Mouse (Mus musculus): ENCODE data around the gene Hras.

The Hras gene

DNA sequence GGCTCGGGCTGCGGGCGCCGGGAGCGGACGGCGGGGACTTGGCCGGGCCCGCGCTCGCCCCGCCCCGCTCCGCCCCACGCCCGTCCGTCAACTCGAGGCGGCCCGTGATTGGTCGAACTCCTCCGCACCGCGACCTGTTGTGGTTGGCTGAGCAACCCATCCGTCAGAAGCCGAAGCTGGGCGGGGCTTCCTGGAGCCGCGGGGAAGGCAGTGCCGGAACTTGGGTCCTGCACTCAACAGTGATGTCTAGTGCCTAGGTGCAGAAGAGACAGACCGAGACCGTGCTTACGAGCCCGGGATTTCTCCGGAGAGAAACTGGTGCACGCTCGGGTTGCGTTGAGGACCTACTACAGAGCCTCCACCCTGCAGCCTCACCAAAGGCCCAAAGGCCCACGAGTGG, at the start of gene Hras, which contains the start of gene Lrrc56:
Hras (minus strand) TSS at position 58 of the 400 bp plus-strand sequence.
Lrrc56 (plus strand) TSS at position 210 of the 400 bp plus-strand sequence.
- peak; percentile 98 to 99 for DNase-seq (ENCODE audit: low spot score in 2 of 2)

DNA sequence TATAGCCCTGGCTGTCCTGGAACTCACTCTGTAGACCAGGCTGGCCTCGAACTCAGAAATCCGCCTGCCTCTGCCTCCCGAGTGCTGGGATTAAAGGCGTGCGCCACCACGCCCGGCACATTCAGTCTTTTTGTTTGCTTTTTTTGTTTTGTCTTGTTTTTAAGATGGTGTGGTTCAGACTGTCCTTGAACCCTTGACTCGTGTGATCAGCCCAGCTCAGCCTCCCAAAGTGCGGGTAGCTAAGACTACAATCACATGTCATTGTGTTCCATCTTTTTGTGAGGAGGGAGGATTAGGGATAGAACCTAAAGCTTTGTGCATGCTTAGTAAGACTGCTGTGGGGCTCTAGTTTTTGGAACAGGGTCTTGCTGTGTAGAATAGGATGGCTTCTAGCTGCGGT, 37.7 kb upstream of the Hras start:
- DNase-seq (ENCODE audit: low spot score in 2 of 2): no peak

DNA sequence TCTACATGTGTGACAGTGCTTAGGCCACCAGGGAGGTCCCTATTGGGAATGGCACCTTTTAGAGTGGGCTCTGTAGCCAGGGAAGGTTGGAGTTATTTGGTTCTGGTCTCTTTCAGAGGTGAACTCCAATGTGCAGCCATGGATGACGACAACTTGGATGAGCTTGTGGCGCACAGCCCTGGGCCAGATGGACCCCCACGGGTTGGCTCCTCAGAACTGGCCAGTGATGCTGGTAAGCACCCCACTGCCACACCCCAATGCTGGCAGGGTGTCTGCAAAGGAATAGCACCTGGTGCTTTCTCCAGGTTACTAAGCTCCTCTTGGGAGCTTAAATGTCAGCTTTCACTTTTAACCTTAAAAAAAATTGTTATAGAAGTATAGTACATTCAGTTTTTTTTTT, 37.3 kb upstream of the Hras start:
- no peak for DNase-seq (ENCODE audit: low spot score in 2 of 2)

DNA sequence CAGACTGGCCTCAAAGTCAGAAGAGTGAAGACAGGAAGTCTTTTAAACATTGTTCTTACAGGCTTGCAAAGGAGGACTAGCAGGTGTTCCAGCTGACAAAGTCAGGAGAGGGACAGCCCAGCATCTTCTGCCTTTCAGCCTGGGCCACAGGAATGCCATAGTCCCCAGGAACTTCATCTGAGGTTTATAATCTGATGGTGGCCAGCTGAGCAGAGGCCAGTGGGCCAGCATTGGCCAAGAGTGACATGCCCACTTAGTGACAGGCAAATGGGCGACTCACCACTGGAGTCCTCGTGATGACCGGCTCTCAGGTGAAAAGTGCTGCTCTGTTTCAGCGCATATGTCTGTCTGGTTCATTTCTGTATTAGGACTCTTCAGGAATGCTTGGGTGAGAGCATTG, 36.8 kb upstream of the Hras start:
- no peak for DNase-seq (ENCODE audit: low spot score in 2 of 2)

DNA sequence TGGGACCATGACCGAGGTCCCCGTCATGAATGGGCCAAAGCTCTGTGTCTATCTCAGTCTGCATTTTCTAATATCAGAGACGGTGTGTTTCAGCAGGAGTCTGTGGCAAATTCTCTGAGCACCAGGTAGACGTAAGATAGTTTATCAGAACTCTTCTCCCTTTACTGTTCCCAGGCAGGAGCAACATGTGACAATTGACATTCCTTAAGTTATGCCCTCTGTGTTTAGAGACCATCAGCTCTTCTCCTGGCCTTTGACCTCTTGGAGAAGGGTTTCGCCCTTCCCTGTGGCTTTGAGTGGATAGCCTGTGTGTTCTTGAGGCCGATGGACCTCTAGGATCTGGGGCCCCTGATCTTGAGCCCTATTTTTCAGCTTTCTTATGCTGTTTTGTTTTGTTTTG, 35.9 kb upstream of the Hras start:
- no peak for DNase-seq (ENCODE audit: low spot score in 2 of 2)

DNA sequence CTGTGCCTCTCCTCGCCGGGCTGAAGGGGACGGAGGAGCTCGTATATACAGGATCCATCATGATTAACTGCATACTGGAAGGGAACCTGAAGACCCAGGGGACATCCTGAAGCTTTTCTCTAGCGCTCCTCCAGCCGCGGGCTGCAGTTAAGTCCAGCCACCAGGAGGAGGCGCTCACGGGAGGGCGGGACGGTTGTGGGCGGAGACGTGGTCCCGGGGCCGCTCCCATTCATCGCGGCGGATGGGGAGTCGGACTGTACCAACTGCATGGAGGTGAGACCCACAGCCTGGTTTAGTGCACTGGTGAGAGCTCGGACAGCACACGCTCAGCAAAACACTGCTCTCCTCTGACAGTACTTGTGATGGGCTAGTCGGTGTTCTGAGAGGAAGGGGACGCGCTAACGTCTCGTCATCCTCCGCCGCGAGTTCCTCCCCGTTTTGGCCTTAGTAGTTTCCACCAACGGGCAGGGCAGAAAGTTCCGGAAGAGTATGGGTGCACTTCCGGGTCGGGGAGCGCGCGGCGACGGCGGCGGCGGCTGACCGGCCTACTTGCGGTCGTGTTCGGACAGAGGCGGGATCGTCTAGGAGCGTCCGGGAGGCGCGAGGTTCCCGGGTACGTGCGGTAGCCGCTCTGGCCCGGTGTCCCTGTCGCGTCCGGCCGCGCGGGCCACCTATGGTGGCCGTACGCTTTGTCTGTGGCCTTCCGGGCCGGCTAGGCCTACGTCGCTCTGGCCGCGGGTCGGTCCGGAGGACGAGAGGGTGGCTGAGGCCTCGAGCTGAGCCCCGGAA, 34.7 kb upstream of the Hras start, which contains the start of gene Phrf1:
Phrf1 (plus strand) TSS at position 506 of the 789 bp plus-strand sequence.
- DNase-seq (ENCODE audit: low spot score in 2 of 2): peak; percentile 96 to 98

DNA sequence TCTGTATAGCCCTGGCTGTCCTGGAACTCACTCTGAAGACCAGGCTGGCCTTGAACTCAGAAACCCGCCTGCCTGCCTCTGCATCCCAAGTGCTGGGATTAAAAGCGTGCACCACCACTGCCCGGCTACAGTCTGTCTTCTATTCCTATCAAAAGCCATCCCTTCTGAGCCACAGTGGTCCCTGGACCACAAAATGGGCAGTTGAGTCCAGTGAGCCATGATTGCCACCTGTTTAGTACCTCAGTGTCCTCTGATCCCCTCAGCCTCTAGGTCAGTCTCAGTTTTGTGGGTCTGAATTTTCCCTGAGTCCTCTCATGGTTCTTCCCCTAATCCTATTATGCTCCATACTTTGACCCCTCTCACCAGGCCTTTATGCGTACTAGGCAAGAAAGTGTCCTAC, 34.0 kb upstream of the Hras start:
- no peak for DNase-seq (ENCODE audit: low spot score in 2 of 2)

DNA sequence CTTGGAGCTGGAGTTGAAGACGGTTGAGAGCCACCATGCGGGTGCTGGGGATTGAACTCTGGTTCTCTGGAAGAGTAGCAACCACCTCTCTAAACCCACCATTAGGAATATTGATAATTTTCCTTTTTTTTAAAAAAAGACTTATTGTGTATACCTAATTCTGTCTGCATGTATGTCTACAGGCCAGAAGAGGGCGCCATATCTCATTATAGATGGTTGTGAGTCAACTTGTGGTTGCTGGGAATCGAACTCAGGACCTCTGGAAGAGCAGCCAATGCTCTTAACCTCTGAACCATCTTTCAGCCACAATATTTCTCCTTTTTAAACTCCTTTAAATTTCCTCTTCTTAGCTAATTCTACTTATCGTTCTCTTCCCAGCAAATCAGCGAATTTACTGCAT, 32.7 kb upstream of the Hras start:
- no peak for DNase-seq (ENCODE audit: low spot score in 2 of 2)

DNA sequence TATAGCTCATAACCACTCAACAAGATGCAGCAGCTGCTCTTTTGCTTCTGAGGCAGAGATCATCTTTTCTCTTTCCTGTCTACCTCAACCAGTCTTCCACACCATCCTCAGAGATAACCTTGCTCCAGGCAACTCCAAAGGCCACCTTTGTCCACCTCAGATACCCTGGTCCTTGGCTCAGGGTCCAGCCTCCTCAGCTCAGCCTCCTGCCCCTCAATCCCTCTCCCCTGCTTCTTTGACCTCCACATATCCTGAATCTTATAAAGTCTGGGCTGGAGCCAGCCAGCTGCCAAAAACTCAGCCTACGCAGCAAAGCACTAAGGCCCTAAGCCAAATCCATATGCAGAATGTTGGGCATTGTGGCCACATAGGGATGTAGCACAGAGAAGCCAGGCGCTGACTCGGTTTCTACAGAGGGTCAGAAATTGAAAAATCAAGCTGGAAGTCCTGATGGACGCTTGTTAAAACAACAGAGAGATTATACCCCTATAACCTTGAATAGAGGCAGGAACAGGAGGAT, 29.0 kb upstream of the Hras start:
- no peak for DNase-seq (ENCODE audit: low spot score in 2 of 2)

DNA sequence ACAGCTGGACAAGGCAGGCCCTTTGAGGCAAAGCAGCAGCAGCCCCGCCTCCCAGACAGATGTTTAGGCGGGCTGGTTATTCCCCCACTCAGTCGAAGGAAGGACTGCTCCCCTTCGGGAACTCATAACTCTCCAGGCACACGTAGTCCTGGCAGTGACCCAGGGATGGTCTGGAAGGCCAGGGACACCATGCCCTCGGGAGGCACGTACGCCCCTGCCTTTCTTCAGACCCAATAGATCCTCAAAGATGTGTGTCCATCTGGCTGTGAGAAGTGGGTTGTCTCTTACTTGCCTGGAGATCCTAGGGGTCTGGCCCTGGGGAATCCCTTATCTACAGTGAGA, 28.3 kb upstream of the Hras start:
- DNase-seq (ENCODE audit: low spot score in 2 of 2): no peak

DNA sequence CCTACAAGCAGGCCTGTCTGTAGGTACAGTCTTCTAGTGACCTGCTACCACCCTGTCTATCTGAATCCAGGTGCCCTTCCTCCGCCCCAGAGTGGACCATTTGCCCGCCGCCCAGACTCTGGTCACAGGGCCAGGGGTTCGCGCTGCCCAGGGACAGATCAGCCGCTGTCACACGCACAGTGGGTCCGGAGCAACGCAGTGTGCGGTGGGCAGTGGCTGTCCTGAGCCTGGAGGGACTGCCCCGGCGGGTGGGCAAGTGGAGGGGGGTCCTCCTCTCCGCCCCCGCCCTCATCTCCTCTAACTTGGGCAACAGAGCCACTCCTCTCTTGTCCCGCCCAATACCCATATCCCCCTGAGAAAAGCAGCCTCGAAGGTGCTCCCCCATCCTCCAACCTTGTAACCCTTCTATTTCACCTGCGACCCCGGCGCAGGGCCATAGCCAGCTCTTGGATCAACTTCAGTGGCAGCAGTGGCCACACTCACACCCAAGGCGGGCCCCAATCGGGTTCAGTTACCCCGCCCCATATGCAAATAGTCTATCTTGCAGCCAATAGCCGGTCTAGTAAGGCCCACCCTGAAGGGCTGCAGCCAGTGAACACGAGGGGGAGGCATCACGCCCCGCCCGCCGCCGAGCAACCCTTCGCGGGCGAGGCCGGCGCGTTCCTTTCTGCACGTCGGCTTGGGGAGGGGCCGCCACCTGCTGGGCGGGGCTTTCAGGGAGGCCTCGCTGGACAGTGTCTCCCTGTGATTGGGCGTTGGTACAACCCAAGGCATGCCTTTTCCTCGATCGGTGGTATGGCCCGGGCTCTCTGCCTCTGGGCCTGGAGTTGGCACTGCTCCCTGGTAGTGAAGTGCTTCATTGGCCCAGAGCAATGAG, 27.7 kb upstream of the Hras start:
- DNase-seq (ENCODE audit: low spot score in 2 of 2): peak; percentile 92 to 98

DNA sequence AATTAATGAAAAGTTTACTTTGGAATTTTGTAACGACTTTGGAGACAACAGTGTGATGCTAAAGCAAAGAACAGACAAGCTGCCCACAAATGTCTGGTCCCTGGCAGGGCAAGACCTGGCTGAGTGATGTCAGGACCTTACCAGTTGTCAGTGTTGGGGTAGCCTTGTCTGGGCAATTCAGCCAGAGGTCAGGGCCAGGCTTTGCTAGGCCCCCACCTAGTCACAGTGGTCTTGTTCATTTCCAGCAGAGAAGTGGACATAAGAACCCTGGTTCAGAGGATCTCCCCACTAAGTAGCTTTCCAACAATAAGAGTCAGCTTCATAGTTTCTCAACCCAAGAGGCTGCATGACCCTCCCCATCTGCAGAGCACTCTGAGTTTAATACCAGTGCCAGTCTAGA, 26.6 kb upstream of the Hras start:
- DNase-seq (ENCODE audit: low spot score in 2 of 2): no peak

DNA sequence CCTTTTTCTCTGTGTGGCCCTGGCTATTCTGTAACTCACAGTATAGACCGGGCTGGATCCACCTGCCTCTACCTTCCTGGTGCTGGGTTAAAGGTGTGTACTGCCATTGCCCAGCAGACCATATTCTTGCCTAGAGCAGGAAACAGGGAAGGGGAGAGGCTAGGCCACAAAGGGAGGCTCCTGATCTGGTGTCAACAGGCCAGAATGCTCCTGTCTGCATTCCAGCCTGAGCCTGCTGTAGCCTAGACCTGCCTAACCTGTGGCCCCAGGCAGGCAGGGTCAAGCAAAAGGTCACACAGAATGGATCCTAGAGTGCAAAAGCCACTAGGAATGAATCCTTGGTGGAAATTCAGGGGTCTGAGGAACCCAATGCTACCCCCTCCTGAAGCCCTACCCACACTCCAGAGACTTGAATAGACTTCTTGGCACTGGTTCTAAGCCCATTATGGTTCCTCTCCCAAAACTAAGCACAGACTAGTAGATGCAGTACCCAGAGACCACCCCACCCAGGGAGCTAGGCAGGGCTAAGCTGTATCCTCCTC, 25.8 kb upstream of the Hras start:
- no peak for DNase-seq (ENCODE audit: low spot score in 2 of 2)

DNA sequence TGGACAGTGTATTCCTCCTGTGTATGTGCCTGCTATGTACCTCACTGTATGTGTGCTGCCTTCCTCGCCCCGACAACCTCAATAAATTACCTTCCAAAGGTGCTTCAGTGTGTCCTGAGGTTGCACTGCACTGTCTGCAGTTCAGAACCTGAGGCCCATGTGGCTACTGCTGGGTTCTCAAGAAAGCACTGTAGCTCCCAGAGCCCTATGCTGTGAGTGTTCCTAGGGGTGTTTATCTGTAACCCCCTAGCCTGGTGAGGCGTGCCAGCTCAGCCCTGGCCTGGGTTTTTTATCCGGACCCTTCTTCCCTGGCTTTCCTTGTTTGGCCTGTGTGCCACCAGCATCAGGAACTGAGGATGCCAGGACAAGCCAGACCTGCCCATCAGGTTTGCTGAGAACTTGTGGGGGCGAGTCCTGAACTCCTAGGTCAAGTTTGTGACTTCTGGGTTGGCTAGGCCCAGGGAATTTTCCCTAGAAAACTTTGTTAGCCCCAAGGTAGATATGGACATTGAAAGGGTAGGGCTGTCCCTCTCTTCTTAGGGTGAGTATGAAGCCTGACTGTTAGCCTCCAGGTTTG, 24.8 kb upstream of the Hras start:
- DNase-seq (ENCODE audit: low spot score in 2 of 2): no peak

DNA sequence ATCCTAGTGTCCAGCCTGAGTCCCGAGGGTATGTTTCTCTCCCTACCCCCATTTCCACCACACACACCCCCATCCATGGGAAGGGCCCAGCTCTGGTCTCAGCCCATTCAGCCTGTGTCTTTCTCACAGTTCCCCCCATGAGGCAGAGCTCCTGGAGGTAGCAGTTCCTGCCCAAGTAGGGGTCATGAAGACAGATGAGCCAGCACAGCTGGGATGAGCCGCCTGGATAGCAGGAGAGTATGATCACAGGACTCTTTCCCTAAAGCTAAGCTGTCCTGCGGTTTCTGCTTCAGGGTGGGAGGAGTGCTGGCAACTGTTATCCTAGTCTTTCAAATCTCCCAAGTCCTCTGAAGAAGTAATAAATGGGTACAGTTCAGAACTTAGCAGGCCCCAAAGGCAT, 24.3 kb upstream of the Hras start:
- no peak for DNase-seq (ENCODE audit: low spot score in 2 of 2)

DNA sequence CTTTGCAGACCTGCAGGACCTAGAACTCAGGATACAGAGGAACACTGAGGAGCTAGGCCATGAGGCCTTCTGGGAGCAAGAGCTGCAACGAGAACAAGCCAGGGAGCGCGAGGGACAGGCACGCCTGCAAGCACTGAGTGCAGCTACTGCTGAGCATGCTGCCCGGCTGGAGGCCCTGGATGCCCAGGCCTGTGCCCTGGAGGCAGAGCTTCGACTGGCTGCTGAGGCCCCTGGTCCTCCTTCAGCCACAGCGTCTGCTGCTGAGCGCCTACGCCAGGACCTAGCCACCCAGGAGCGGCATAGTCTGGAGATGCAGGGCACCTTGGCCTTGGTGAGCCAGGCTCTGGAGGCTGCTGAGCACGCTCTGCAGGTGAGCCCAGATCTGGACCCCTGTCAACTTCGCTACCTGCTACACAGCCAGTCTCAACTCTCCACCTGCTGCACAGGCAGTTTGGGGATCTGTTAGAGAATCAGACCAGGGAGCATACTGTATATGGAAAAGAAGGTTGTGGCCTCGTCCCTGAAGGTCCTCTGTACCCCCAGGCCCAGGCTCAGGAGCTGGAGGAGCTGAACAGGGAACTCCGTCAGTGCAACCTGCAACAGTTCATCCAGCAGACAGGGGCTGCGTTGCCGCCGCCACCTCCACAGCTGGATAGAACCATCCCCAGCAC, 23.7 kb upstream of the Hras start:
- DNase-seq (ENCODE audit: low spot score in 2 of 2): peak in 1 of 2 experiments; percentile 19

DNA sequence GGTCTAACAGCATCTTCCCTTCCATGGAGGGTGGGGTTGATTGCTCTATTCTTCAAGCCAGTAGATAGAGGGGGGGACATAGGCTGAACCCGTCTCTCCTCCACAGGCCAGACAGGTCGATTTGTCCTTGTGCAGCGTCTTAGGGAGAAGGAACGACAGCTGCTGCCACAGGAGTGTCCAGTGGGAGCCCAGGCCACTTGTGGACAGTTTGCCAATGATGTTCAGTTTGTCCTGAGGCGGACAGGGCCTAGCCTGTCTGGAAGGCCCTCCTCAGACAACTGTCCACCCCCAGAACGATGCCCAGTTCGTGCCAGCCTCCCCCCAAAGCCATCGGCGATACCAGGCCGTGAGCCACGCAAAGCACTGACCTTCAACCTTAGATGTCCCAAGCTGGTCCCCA, 23.1 kb upstream of the Hras start:
- peak in 1 of 2 experiments; percentile 19 for DNase-seq (ENCODE audit: low spot score in 2 of 2)

DNA sequence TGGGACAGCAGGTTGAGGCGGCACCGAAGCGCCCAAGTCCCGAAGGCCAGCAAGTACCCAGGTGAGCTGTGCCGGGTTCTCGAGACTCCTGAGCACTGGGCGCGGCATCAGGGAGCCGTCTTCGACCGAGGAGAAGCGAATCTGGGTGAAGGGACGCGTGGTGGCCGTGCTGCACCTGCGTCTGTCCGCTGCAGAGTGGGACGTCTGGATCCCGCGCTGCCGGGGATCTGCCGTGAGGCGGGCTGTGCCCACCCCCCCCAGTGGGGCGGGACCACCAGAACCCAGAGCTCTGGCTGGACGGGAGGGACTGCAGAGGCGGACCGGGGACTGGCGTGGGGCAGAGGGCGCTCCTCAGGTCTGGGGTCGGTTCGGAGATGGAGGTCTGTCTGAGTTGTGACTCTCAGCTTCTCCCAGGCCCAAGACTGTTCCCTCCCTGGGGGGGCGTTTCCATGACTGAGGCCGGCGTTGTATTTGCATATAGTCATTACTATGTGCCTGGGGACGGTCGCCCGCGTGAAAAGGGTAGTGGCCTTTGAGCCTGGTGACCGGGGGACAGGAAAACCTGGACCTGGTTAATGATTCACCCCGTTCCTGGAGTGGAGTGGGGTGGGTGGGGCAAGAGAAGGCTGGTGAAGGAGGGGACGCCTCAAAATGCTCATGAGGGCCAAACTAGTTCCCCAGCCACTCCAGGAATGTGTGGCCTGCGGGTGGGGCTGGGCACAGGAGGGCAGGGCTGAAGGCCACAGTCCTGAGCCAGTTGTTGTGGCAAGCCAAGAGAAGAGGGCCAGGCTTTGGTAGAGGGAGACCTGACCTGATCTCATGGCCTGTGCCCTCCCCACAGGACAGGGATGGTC, 22.3 kb upstream of the Hras start:
- DNase-seq (ENCODE audit: low spot score in 2 of 2): peak; percentile 69 to 71

DNA sequence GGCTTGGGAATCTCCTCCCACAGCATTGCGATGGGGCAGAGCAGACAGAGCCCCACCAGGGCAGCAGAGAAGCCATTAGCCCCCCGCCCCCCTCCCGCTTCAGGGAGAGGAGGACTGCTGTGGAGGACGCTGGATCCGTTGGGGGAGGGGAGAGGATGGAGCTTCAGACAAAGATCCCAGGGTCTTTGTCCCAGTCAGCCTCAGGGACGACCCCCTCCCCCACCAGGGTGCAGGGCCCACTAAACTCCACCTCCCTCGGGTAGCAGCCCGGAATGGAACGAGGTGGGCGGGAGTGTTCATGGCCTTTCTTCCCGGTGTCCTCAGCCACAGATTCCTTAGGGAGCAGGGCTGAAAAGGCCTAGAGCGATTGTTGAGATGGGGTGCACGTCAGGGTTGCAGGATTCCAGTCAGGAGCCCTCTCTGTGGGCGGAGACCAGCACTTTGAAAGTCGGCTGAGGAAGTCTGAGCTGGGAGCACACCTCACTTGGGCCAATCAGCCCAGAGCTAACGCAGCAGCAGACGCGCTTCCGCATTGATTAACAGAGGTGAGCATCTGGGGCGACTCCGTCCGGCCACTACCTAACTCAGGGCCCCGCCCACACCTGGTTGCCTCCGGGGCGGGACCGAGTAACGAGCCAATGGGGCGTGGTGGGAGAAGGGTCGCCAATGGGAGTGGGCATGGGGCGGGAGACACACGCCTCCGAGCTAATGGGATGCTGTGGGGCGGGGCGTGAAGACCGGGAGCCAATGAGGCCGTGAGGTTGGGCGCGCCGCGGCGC, 21.5 kb upstream of the Hras start, which contains the start of gene Rassf7:
Rassf7 (plus strand) TSS at position 760 of the 779 bp plus-strand sequence.
- DNase-seq (ENCODE audit: low spot score in 2 of 2): peak; percentile 93 to 97

DNA sequence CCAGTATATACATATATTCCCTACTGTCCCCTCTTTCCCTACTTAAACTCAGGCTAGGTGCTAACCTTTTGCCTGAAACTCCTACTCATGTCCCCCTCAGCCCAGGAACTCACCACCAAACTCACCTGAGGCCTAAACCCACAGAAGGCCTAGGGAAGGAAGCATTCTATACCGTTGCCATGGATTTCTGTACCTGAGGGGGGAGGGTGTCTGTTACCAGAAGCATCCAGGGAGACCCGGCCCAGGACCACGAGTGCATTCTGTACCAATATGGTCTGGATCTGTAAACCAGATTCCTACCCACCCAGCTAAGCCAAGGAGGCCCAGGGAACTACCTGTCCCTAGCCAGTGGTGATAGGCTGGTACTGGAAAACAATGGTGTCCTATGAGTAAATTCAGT, 20.5 kb upstream of the Hras start:
- DNase-seq (ENCODE audit: low spot score in 2 of 2): no peak
